Mouse (Mus musculus): ENCODE data around the gene Gpr15.

The Gpr15 gene

DNA sequence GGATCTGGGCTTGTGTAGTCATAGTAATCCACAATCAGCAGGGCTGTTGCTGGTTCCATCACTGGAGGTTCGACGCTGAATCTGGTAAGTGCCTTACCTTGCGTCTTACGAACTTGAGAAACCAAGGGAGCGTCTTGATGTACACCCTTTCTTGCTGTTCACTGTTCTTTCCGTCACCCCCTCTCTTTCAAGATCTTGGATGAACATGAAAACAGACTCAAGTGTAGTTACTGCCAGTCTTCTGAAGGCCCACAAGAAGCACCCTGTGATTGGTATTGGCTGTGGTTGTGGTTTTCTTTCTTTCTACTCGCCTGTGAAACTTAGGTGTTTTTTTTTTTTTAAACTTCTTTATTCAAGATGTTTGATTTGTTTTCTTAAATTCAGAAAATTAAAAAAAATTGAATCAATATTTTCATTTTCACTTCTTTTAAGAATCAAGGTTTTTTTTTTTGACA lies at the start of gene Gpr15:
Gene Gpr15 (minus strand): TSS at position 405 of the 455 bp plus-strand sequence.
- DNase-seq (ENCODE audit: extremely low read depth, low read depth, low spot score) = no peak

DNA sequence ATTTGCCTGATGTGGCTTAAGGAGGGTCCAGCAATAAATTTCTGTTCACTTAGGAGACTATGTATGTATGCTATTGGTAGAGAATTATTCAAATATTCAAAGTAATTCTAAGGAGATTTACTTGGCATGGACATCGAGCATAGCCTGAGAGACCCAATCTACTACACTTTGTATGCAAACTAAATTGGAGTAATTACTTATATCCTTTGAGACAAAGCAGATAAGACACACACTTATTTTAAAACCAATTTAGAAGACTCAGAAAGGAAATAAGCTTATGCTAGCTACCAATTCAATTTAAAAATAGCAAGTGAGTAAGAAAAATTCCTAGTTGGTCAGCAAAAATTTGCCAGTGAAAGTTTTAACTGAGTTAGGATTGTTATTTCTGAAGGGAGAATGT lies 44.2 kb upstream of the Gpr15 start, which contains the start of gene Olfr172:
Gene Olfr172 (minus strand): TSS at position 101 of the 400 bp plus-strand sequence.
- DNase-seq (ENCODE audit: extremely low read depth, low read depth, low spot score) = no peak

DNA sequence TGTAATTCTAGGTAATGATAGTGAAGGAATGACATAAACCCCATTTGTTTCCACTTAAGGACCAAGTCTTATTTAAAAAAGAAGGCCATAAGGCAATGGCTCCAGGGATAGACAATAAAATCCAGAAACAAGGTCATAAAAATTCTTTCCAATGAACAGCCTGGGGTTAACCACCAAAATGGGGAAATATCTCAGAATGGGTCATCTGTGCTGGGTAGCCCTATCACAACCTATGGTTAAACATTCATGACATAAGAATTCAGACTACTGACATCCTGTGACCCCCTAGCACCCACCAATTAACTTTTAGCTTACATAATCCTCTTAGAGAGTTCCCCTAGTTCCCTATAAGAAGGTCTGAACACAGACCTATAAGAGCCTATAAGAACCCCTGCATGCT lies 37.3 kb upstream of the Gpr15 start:
- DNase-seq (ENCODE audit: extremely low read depth, low read depth, low spot score) = no peak

DNA sequence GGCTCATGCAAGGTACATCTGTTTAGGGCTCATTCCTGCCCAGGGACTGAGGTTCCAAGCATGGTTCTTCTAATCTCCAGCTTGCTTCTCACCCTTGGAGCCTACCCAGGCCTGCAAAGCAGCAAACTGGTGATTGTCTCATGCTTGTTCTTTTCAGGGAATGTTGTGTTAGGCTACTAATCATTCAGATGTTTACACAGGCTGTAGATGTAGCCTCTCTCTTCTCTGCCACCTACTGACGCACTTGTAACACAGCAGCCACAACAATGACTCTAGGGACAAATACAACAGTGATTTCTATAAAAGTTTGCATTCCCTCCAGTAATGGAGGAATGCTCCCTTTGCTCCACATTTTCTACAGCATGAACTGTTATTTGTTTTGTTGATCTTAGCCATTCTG lies 32.4 kb upstream of the Gpr15 start:
- no peak for DNase-seq (ENCODE audit: extremely low read depth, low read depth, low spot score)

DNA sequence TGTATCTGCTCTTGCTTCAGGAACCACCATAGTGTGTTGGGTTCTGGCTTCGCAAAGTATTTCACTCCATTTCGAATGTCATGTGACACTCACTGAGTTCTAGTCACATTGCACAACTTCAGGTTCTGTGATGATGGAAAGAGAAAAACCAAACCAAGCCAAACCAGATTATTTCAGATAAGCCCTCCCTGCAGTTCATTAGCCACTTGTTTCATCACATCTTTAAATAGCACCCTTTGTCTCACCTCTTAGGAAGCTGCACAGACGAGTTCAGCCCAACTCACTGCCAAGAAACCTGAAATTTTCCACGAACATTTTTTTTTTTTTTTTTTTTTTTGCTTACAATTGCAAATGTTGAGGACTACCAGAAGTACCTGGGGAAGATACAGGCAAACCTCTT lies 27.8 kb upstream of the Gpr15 start:
- peak; percentile 95 for DNase-seq (ENCODE audit: extremely low read depth, low read depth, low spot score)

DNA sequence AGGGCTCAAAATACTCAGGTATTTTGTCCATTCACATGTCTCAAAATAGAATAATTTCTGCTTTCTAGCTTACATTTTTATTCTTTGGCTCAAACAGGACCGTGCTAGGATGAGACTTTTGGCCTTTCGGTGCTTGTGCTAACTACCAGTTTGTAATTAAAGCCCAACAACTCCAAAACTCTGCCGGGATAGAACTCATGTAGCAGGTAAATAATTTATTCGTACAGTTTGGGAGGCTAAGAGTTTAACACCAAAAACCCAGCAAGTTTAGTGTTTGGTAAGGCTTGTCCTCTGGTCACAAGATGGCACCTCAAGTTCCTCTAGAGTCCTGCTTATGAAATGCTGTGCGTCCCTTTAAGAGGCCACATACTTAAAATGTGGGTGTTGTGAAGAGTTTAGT lies 21.9 kb upstream of the Gpr15 start:
- DNase-seq (ENCODE audit: extremely low read depth, low read depth, low spot score) = no peak

DNA sequence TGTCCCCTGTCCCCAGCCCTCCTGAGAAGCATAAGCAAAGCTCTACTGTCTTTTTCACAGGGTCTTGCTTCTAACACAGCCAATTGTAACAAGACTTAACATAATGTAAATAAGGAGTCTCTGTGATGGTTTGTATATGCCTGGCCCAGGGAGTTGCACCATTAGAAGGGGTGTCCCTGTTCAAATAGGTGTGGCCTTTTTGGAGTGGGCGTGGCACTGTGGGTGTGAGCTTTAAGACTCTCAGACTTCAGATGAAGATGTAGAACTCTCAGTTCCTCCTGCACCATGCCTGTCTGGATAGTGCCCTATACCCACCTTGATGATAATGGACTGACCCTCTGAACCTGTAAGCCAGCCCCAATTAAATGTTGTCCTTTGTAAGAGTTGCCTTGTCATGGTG lies 19.9 kb upstream of the Gpr15 start:
- DNase-seq (ENCODE audit: extremely low read depth, low read depth, low spot score) = no peak

DNA sequence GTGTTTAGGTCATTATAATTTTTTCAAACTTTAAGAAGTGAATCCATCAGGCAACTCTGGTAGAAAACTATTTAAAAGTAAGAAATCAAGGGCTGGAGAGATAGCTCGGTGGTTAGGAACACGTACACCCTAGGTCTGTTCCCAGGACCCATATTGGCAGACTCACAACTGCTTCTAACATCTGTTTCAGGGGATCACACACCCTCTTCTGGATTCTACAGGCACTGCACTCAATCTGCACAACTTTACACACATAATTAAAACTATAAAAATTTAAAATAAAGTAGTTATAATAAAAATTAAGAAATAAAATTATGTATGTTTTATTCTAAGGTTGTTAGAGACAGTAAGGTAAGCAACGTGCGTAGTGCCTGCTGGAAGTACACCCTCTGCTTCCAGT lies 19.3 kb upstream of the Gpr15 start:
- no peak for DNase-seq (ENCODE audit: extremely low read depth, low read depth, low spot score)

DNA sequence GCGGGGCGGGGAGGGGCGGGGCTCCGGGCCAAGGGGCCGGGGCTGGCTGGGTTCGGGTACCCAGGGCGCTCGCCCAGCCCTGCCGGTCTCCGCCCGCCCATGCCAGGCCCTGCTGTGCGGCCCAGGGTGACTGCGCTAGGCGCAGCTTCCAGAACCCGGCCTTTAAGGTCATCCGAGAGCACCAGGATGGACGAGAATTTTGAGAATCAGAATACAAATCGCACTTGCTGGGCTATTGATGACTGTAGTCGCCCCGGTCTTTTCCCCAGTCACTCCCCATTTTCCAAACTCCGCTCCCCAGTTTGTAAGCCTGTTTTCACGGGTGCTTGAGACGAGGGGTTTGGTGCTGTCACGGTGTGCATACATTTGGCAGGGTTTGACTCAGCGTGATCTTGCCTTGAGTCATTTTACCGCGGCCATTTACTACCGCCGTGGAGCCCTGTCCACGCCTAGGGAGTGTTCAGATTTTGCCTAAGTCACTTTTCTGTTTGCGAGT lies 9.4 kb upstream of the Gpr15 start:
- DNase-seq (ENCODE audit: extremely low read depth, low read depth, low spot score) = no peak

DNA sequence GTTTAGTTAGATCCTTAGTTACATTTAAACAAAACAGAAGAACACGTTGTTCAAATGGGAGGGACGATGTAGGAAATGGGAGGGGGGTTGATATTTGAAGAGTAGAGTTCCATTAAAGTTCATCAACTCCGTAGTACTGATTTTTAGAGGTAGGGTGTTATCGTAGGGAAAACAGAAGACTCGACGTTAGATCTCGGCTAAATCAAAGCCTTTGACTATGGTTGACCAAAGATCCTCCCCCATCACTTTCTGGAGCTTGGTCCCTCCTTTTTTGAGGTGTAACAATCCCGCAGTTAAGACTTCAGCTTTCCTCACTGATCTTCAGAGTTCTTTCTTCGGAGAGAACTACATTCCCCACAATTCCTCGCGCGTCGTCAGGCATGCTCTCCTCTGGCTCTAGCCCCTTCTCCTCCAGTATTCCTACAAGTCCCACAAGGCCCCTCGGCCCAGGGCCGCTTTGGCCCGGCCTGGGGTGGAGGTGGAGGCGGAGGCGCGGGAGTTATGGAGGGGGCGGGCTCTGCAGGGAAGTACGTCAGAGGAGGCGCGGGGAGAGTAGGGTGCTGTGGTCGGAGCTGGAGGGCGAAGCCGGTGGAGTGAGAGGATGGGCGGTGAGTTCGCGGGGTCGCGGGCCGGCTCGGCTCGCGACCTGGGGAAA lies 8.7 kb upstream of the Gpr15 start, which contains the start of gene Cldnd1:
Gene Cldnd1 (plus strand): TSS at position 434 of the 655 bp plus-strand sequence.
- peak; percentile 85 for DNase-seq (ENCODE audit: extremely low read depth, low read depth, low spot score)

DNA sequence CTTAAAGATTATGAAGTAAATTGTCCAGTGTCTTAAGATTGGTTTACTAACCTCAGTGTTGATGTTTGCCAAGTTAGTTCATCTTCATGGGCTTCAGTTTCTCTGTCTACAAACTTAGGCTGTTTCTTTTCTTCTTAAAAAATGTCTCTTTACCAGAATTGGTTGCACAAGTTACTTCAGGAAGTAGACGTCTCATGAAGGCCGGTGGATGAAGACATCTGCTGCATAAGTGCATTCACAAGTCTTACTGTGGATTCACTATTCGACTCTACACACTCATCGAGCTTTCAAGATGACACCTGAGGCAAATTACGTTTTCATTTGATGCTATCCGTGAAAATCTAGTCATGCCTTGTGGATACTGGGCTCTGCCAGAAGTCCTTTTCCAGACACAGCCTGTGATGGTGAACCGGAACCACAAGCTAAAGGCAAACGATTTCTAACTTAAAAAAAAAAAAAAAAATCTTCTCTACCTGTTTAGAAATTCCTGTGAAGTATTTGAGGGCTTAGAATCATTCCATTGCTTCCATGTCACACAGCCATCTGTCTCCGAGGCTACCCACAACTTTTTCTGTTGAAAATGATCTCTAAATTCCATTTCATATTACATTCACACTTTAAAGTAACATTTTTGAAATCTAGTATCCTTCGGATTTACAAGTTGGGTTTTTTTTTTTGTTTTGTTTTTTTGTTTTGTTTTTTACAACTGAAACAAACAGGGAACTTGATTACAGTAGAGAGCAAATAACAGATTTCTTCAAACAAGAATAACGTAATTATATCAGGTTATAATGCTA lies 8.0 kb upstream of the Gpr15 start:
- no peak for DNase-seq (ENCODE audit: extremely low read depth, low read depth, low spot score)

DNA sequence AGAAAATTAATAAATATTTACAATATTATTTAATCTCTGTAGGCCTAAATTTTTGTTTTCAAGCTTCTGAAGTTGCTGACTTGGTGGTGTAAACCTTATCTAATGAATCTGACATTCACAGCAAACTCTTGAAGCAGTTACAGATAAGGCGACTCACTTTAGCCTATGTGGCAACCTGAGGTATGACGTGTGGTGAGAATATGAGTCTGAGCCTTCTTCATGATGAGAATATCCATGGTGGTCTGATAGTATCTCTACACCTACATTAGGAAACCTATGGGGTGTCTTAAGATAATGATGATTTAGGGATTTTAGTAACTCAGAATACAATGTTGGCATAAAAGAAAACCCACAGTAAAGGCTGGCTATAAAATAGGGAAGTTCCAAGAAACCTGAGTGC lies 3.4 kb upstream of the Gpr15 start:
- no peak for DNase-seq (ENCODE audit: extremely low read depth, low read depth, low spot score)

DNA sequence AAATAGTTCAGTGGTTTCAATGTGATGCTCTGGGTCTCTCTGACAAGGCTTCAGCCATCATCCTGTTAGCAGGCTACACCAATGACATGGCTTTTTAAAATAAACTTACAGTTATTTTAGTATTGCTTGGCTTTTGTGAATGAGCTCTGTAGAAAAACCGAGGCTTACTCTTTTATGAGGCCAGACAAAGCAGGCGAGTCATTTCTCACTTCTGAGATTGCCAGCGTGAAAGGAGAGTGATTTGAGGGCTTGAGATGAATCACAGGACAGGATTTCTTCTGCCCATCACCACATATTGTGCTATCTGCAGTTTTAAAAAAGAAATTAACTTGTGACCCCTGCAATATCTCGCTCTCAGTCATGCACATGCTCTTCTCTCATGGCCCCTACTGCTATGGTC lies 3.9 kb downstream of the Gpr15 start:
- no peak for DNase-seq (ENCODE audit: extremely low read depth, low read depth, low spot score)

DNA sequence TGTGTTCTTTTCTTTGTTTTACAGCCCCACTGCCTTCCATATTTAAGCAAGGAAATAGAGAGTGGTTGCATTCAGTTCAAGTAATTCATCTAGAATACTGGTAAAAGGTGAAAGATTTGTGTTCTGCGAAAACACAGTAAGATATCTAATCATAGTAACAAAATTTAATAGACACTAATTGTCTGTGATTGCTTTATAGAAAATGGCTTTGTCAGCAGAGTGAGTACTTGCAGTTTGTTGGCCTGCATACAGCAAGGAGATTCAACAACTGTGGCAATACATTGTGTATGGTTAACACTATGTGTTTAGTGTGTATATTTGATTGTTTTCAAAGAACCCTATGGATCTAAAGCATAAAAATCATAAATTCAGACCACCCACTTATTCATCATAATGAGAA lies 5.7 kb downstream of the Gpr15 start:
- DNase-seq (ENCODE audit: extremely low read depth, low read depth, low spot score) = no peak

DNA sequence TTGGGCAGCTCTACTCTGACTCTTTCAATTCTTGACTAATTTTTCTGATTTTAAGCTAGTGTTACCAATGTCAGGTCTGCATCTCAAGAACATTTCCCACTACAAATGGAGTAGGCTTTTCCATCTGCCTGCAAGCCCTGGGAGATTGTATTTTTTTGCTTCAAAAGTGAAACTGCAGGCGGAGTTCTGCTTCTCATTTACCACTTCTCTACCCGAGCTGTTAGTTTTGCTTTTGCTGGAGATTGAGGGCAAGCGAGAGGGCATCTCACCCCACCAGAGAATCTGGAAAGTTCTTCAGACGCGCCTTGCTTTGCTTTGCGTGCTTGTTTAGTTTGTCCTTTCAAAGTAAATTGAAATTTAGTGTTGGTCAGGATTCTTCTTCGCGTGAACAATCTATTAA lies 6.6 kb downstream of the Gpr15 start:
- DNase-seq (ENCODE audit: extremely low read depth, low read depth, low spot score) = no peak

DNA sequence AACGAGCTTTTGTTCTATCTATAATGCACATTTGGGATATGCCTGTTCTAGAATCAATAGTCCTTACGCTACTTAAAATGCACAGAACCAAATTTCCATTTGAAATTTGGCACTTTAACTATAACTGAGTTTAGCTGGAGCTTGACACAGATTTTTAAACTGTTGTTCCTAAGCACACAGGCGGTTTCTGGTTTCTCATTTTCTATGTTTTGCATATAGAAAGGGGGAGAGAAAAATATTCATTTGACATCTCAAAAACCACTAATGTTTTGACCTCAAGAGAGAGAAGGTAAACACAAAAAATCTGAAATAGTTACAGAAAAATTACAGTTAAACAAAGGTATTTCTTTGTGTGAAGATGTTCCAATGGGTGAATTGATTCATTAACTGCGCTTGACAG lies 9.3 kb downstream of the Gpr15 start:
- no peak for DNase-seq (ENCODE audit: extremely low read depth, low read depth, low spot score)

DNA sequence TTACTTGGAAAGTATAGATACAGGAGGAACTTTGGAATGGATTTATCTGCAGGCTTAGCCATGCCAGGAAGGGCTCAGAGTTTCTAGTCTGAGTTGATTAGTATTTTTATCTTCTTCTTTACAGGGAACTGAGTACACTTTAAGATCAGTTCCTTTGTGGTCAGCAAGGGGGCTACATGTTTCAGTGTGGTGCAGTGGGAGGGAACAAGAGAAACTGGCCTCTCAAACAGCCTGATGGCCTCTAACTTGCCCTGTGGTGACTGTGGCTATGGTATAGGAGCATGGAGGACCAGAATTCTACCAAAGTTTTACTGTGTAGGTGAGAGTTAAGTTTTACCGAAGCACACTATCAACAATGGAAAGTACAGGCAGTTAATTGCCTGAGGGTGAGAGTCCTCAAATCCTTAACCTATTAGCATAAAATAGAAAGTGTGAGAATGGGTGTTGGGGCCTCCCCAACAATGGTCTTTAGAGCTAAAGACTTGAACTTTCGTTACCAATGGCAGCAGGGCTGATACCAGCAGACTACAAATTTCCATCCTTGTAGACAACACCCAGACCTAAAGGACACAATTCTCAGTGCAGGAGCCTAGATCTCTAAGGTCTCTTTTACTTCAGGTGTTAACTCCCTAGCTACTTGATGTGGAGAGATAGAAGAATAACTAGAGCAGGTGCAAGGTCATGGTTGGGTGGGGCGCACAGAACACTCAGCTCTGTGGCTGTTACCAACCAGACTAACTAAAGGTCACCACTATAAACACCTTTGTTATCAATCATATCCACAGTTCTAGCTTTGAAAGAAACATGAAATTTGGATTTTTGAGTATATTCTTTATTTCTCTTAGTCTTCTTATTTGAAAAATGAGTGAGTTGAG lies 10.0 kb downstream of the Gpr15 start:
- no peak for DNase-seq (ENCODE audit: extremely low read depth, low read depth, low spot score)

DNA sequence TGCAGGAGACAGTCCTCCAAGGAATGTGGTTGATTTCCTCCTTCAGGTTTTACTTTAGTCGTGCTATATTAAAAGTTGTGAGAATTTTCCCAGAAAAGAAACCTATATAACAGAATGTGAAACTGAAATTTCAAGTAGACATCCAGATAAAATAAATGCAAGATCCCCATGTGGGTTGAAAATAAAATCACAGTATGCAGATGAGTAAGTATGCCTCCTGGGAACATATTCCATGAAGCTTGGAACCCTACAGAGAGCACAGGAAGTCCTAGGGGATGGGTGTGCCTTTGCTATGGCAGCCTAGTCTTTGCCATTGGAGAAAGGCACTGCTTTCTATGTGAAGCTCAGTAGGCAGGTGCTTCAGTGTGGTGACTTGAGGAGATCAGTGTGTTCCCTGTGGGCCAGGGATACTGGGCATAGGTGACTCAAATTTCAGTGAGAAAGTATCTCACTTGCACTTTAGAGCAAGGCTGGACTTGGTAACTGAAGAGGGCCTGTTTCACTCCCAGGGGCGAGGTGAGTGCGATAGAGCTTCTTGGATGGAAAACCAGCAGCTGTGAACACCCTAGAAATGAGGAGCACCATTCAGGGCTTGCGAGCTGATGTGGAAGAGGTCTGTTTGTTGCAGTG lies 11.5 kb downstream of the Gpr15 start:
- DNase-seq (ENCODE audit: extremely low read depth, low read depth, low spot score) = no peak

DNA sequence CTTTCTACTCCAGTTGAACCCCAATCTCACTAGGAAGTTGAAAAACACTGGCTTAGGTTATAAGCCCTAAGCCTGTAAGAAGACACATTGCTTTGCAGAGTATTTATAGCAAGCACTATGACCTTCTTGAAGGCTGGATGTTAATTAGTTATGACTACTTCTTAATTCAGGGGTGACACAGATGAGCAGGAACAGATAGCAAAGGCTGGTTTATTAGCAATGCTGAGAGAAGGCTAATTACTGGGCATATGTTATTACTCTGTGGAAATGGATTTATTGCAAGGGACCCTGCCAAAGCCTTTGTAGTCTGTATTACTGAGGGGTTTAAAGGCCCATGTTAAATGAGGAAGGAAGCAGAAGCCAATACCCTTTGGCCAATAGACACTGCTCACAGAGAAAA lies 13.9 kb downstream of the Gpr15 start:
- DNase-seq (ENCODE audit: extremely low read depth, low read depth, low spot score) = no peak

DNA sequence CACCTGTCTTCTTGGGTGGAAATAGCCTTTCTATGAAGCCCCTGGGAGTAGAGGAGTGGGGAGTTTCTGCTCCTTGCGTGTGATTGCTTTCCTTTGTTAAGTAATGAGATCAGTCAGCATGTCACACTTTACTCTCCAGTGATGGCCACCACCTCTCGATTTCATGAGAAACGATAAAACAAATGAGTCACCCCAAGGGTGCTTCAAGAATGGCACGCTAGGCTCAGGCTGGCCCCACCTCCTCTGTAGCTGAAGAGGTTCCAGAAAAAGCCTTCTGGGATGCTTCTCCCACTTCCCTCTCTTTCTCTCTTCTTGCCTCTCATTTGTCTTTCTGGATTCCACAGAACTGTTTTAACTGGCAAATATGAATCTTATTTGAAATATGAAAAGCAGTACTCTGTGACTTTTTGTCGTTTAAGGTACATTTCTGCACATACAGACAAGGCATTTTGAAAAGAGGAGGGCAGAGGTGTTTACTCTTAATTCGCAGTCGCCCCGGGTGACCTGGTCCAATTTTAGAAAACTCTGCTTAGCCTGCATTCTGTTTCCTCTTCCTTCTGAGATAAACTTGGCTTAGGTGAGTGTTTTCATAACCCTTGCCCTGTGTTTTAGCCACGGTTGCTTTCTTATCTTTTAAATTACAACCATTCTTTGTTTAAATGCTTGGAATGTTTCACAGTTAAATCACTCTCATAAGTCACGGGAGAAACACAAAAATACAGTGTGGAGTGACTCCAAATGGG lies 15.3 kb downstream of the Gpr15 start:
- DNase-seq (ENCODE audit: extremely low read depth, low read depth, low spot score) = no peak

All from fat pad, adult 2 months (tissue).